Mouse (Mus musculus) CH12.LX (cell line): ENCODE measurements around the gene Acsbg2. TPM values are rescaled to one million over a fixed set of nuclear protein-coding genes. Genes with fewer than 3 reads are reported as not detected.
A peak's percentile ranks its signal among the peaks of the same experiment; 100 is the strongest.

Experiments used
- DNase-seq: peaks from one replicate; pipeline ENCODE4 v3.0.0-alpha.2; 2013; ENCODE audit errors: extremely low read depth
- H3K27ac ChIP-seq: 2 replicates; pipeline ENCODE4 v1.5.1; 2012; ENCODE audit warnings: low read depth, mild to moderate bottlenecking, control low read depth, moderate library complexity; ENCODE audit not compliant: insufficient read depth
- H3K27me3 ChIP-seq: replicated peaks from 2 replicates; pipeline ENCODE3; 2012; ENCODE audit warnings: inconsistent platforms
- H3K36me3 ChIP-seq, 2 experiments: replicated peaks in 1 of 2; 2 replicates each; pipeline versions ENCODE3 to v1.6.1; 2012; ENCODE audit warnings: inconsistent platforms in 1 of 2, low read length in 1 of 2, mild to moderate bottlenecking in 1 of 2, mixed read lengths in 1 of 2, moderate library complexity in 1 of 2; ENCODE audit not compliant: control insufficient read depth in 1 of 2, insufficient read depth in 1 of 2
- H3K4me1 ChIP-seq, 2 experiments: 2 replicates each; pipeline ENCODE4 v1.6.1; 2012; ENCODE audit warnings: inconsistent platforms in 1 of 2, moderate library complexity in 1 of 2; ENCODE audit not compliant: insufficient read depth in 2 of 2, control insufficient read depth in 1 of 2
- H3K4me2 ChIP-seq: 2 replicates; pipeline ENCODE4 v1.6.1; 2012; ENCODE audit warnings: low read depth, mild to moderate bottlenecking, control low read depth; ENCODE audit not compliant: poor library complexity, insufficient read depth, severe bottlenecking
- H3K4me3 ChIP-seq, 3 experiments: fragments of 150-350 bp in 1 of 3; sonication (generic) in 1 of 3; replicated peaks in 1 of 3; 2 replicates each; pipeline versions ENCODE3 to v1.5.1; 2011 to 2012; ENCODE audit warnings: low read depth in 2 of 3, low read length in 2 of 3, mild to moderate bottlenecking in 2 of 3, moderate library complexity in 2 of 3, control low read depth in 1 of 3, improper control_type of control experiment in 1 of 3, inconsistent platforms in 1 of 3, mixed read lengths in 1 of 3; ENCODE audit not compliant: poor library complexity in 1 of 3
- H3K79me2 ChIP-seq: replicated peaks from 2 replicates; pipeline ENCODE4 v1.6.1; 2012; ENCODE audit warnings: mild to moderate bottlenecking, moderate library complexity; ENCODE audit not compliant: control insufficient read depth, poor library complexity, insufficient read depth, severe bottlenecking; ENCODE audit errors: extremely low read depth
- H3K9ac ChIP-seq: 2 replicates; pipeline ENCODE4 v1.6.1; 2012; ENCODE audit warnings: low read depth, mild to moderate bottlenecking, control low read depth, moderate library complexity; ENCODE audit not compliant: insufficient read depth
- H3K9me3 ChIP-seq: replicated peaks from 2 replicates; pipeline ENCODE3; 2012; ENCODE audit warnings: low read length, inconsistent platforms, mixed read lengths
- CHD1 ChIP-seq: IDR thresholded peaks from 2 replicates; pipeline ENCODE4 v1.6.1; 2012; ENCODE audit warnings: low read depth, low read length, improper control_type of control experiment, inconsistent platforms
- CHD2 ChIP-seq: IDR thresholded peaks from 2 replicates; pipeline ENCODE4 v1.6.1; 2011; ENCODE audit warnings: low read length, improper control_type of control experiment
- CTCF ChIP-seq, 2 experiments: IDR thresholded peaks in 1 of 2; conservative IDR thresholded peaks in 1 of 2; 2 replicates each; pipeline ENCODE4 v1.5.1; 2011 to 2012; ENCODE audit warnings: low read depth in 2 of 2, low read length in 2 of 2, improper control_type of control experiment in 1 of 2, inconsistent platforms in 1 of 2, mild to moderate bottlenecking in 1 of 2, moderate library complexity in 1 of 2
- E2F4 ChIP-seq: IDR thresholded peaks from 2 replicates; pipeline ENCODE4 v1.6.1; 2011; ENCODE audit warnings: low read depth, low read length, improper control_type of control experiment; ENCODE audit not compliant: insufficient replicate concordance
- ELF1 ChIP-seq: IDR thresholded peaks from 2 replicates; pipeline ENCODE4 v1.6.1; 2014; ENCODE audit warnings: low read depth, mild to moderate bottlenecking, inconsistent platforms, low read length, improper control_type of control experiment
- EP300 ChIP-seq: IDR thresholded peaks from 2 replicates; pipeline ENCODE4 v1.6.1; 2011; ENCODE audit warnings: low read length, improper control_type of control experiment
- HCFC1 ChIP-seq: IDR thresholded peaks from 2 replicates; pipeline ENCODE4 v1.6.1; 2012; ENCODE audit warnings: low read depth, mild to moderate bottlenecking, inconsistent platforms, low read length, improper control_type of control experiment
- IRF4 ChIP-seq: IDR thresholded peaks from 2 replicates; pipeline ENCODE4 v1.6.1; 2014; ENCODE audit warnings: low read depth, mild to moderate bottlenecking, inconsistent platforms, low read length, improper control_type of control experiment
- KAT2A ChIP-seq: IDR thresholded peaks from 2 replicates; pipeline ENCODE4 v1.6.1; 2012; ENCODE audit warnings: low read length, improper control_type of control experiment, inconsistent platforms; ENCODE audit not compliant: insufficient replicate concordance
- MAFK ChIP-seq: IDR thresholded peaks from 2 replicates; pipeline ENCODE4 v1.6.1; 2011; ENCODE audit warnings: low read length, improper control_type of control experiment; ENCODE audit not compliant: insufficient replicate concordance
- MAX ChIP-seq: IDR thresholded peaks from 2 replicates; pipeline ENCODE4 v1.6.1; 2011; ENCODE audit warnings: low read length, improper control_type of control experiment
- MEF2A ChIP-seq: IDR thresholded peaks from 2 replicates; pipeline ENCODE4 v1.6.1; 2014; ENCODE audit warnings: low read depth, mild to moderate bottlenecking, inconsistent platforms, low read length, improper control_type of control experiment, borderline replicate concordance
- MXI1 ChIP-seq: IDR thresholded peaks from 2 replicates; pipeline ENCODE4 v1.6.1; 2011; ENCODE audit warnings: mild to moderate bottlenecking, low read depth, low read length, improper control_type of control experiment
- NRF1 ChIP-seq: IDR thresholded peaks from 2 replicates; pipeline ENCODE4 v1.6.1; 2014; ENCODE audit warnings: low read depth, mild to moderate bottlenecking, inconsistent platforms, low read length, improper control_type of control experiment, moderate library complexity
- PAX5 ChIP-seq: IDR thresholded peaks from 2 replicates; pipeline ENCODE4 v1.6.1; 2012; ENCODE audit warnings: low read length, inconsistent platforms, mixed read lengths
- POLR2A ChIP-seq: IDR thresholded peaks from 2 replicates; pipeline ENCODE4 v1.6.1; 2011; ENCODE audit warnings: low read depth, mild to moderate bottlenecking, improper control_type of control experiment, low read length
- POLR2AphosphoS2 ChIP-seq: IDR thresholded peaks from 2 replicates; pipeline ENCODE4 v1.6.1; 2011; ENCODE audit warnings: low read depth, low read length, improper control_type of control experiment
- RAD21 ChIP-seq: IDR thresholded peaks from 2 replicates; pipeline ENCODE4 v1.6.1; 2011; ENCODE audit warnings: low read depth, mild to moderate bottlenecking, low read length, improper control_type of control experiment, moderate library complexity
- SIN3A ChIP-seq: IDR thresholded peaks from 2 replicates; pipeline ENCODE4 v1.6.1; 2012; ENCODE audit warnings: low read length, improper control_type of control experiment, inconsistent platforms
- USF1 ChIP-seq: IDR thresholded peaks from 2 replicates; pipeline ENCODE4 v1.6.1; 2014; ENCODE audit warnings: low read depth, mild to moderate bottlenecking, inconsistent platforms, low read length, improper control_type of control experiment
- USF2 ChIP-seq: conservative IDR thresholded peaks from 2 replicates; pipeline ENCODE4 v1.6.1; 2011; ENCODE audit warnings: low read depth, low read length, improper control_type of control experiment
- ZC3H11A ChIP-seq: IDR thresholded peaks from 2 replicates; pipeline ENCODE4 v1.6.1; 2012; ENCODE audit warnings: low read depth, mild to moderate bottlenecking, inconsistent platforms, low read length, improper control_type of control experiment
- ZKSCAN1 ChIP-seq: IDR thresholded peaks from 2 replicates; pipeline ENCODE4 v1.6.1; 2012; ENCODE audit warnings: low read depth, inconsistent platforms, low read length, improper control_type of control experiment, borderline replicate concordance
- dilution Hi-C: fragments of 300-500 bp; cut with MboI; formaldehyde crosslinking; loops from 2 replicates; pipeline ENCODE4 v1.14.3; 2020; ENCODE audit warnings: low sequenced_read_pairs; ENCODE audit not compliant: extremely low pct_unique_long_range_greater_than_20kb, extremely low pct_ligation_motif_present
- in situ Hi-C: fragments of 300-500 bp; cut with MboI; formaldehyde crosslinking; loops from 3 replicates; pipeline ENCODE4 v1.14.3; 2019; ENCODE audit warnings: low sequenced_read_pairs, low pct_ligation_motif_present, low pct_unique_long_range_greater_than_20kb, mixed read lengths
- polyA plus RNA-seq: library from polyadenylated mRNA; unstranded; fragments of >175 nt; gene quantifications from 2 replicates; pipeline ENCODE4 v1.2.1, GENCODE M21; 2012; ENCODE audit warnings: low read depth; ENCODE audit not compliant: insufficient read length
- total RNA-seq, 2 experiments: library from RNA; depleted of rRNA; stranded (reverse); fragments of 300-350 nt in 1 of 2; fragments of >200 nt in 1 of 2; gene quantifications; 2 replicates each; pipeline ENCODE4 v1.2.3; 2012 to 2014

Acsbg2 gene
- total and polyA plus RNA-seq, 3 experiments, result not detected

DNA sequence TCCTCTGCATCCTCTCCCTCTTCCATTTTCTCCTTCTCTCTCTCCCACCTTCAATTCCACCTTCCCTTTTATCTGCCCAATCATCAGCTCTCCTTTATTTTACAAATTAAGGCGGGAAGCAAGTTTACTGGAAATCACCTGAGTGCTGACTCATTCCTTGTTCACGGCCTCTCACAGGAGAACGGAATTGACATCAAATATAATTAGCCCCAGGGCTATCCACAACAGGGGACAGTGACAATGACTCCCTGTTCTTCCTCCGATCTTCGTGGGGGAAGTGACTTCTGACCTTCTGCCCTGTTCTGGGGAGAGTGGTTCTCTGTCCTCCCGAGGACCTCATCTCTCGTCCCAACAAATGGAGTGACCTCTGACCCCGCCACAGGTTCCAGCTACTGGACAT, 2.7 kb upstream of the Acsbg2 start:
- Histone ChIP-seq H3K9ac (no peak overlapping the region), H3K4me3 (no peak overlapping the region), H3K27ac (no peak overlapping the region), H3K79me2 (no peaks in the 10 kb centered on the region), H3K36me3 (no peaks in the 10 kb centered on the region), H3K4me2 (no peak overlapping the region), H3K9me3 (no peaks in the 10 kb centered on the region), H3K4me1 (0 out of 4 replicates have a peak, but pooled peaks cover 2 to 3% of the 10 kb centered on the region in 2 experiments), H3K27me3 (peaks cover 1% of the 10 kb centered on the region)
- TF ChIP-seq MAX, result no peak
- no peak for TF ChIP-seq E2F4
- no peak for TF ChIP-seq POLR2AphosphoS2
- no peak for TF ChIP-seq ZKSCAN1
- TF ChIP-seq HCFC1, result no peak
- TF ChIP-seq EP300, result no peak
- TF ChIP-seq MXI1, result no peak
- TF ChIP-seq ZC3H11A, result no peak
- TF ChIP-seq KAT2A, result no peak
- TF ChIP-seq POLR2A, result no peak
- no peak for TF ChIP-seq CHD2
- TF ChIP-seq IRF4, result no peak
- no peak for TF ChIP-seq PAX5
- TF ChIP-seq ELF1, result no peak
- no peak for TF ChIP-seq CTCF (conservative IDR thresholded peaks at IDR 0.05 in 1 of 2, IDR thresholded peaks at IDR 0.05 in 1 of 2; ENCODE audit: low read depth in 2 of 2, low read length in 2 of 2)
- in situ Hi-C loops (no loop called here), dilution Hi-C loops (no loop called here)
- no peak for DNase-seq

DNA sequence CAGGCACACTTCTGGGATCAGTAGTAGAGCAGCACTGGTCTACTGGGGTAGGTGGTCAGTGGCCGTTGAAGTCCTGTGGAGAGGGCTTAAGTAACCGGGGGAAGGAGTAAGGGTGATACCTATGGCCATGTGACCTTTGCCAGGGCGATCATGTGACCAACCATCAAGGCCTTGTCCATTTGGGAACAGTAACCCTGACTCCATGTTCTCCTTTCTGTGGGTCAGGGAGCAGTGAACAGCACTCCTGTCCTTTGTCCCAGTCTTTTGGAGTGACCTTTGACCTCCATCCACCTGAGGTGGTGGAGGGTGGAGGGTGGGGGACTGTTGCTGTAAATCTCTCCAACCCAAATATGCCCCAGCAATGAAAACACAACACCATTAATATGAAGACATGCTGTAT, 2.2 kb upstream of the Acsbg2 start:
- Histone ChIP-seq H3K4me2 (no peak overlapping the region), H3K9ac (no peak overlapping the region), H3K79me2 (no peaks in the 10 kb centered on the region), H3K27me3 (peaks cover 1% of the 10 kb centered on the region), H3K4me3 (no peak overlapping the region), H3K4me1 (0 out of 4 replicates have a peak, but pooled peaks cover 2 to 3% of the 10 kb centered on the region in 2 experiments), H3K27ac (no peak overlapping the region), H3K9me3 (no peaks in the 10 kb centered on the region), H3K36me3 (no peaks in the 10 kb centered on the region)
- TF ChIP-seq USF1 (peak; percentile 21; the same call in 1 of the 2 replicates), POLR2AphosphoS2 (no peak), POLR2A (no peak), MAFK (no peak), ZC3H11A (no peak), E2F4 (no peak), USF2 (0 out of 2 replicates have a peak, but pooled peaks have one; percentile 10), SIN3A (no peak), CHD1 (no peak), MAX (no peak), MEF2A (no peak), RAD21 (no peak), ELF1 (no peak), NRF1 (no peak)
- dilution Hi-C loops (no loop called here), in situ Hi-C loops (no loop called here)
- no peak for DNase-seq
